Mouse (Mus musculus) ES-Bruce4 (cell line): ENCODE data around the gene Galns. TPM values are rescaled to one million over a fixed set of nuclear protein-coding genes. Genes with fewer than 3 reads are reported as not detected.

Source experiments
- H3K27ac ChIP-seq: 2 replicates; pipeline ENCODE4 v1.5.1; 2012; ENCODE audit warnings: low read length, inconsistent platforms; ENCODE audit not compliant: insufficient read depth
- H3K27me3 ChIP-seq: 2 replicates; pipeline ENCODE4 v1.6.1; 2012; ENCODE audit warnings: mild to moderate bottlenecking, low read length, inconsistent platforms; ENCODE audit not compliant: control insufficient read depth, poor library complexity, insufficient read depth, severe bottlenecking
- H3K36me3 ChIP-seq: 2 replicates; pipeline ENCODE4 v1.6.1; 2012; ENCODE audit warnings: inconsistent platforms, mild to moderate bottlenecking, low read length, moderate library complexity; ENCODE audit not compliant: control insufficient read depth, poor library complexity, insufficient read depth, severe bottlenecking
- H3K4me1 ChIP-seq: one replicate; pipeline ENCODE4 v1.8.1; 2011; ENCODE audit warnings: low read length; ENCODE audit not compliant: control insufficient read depth, insufficient read depth
- H3K4me3 ChIP-seq: 2 replicates; pipeline ENCODE4 v1.5.1; 2011; ENCODE audit warnings: low read depth, mild to moderate bottlenecking, low read length
- H3K9ac ChIP-seq: 2 replicates; pipeline ENCODE4 v1.6.1; 2012; ENCODE audit warnings: low read depth, mild to moderate bottlenecking, inconsistent platforms; ENCODE audit not compliant: poor library complexity, severe bottlenecking
- H3K9me3 ChIP-seq: replicated peaks from 2 replicates; pipeline ENCODE4 v1.6.1; 2012; ENCODE audit warnings: mild to moderate bottlenecking, low read length, inconsistent platforms; ENCODE audit not compliant: control insufficient read depth, poor library complexity, insufficient read depth, severe bottlenecking
- CTCF ChIP-seq: IDR thresholded peaks from one replicate; pipeline ENCODE4 v1.8.1; 2011; ENCODE audit warnings: low read depth, low read length
- EP300 ChIP-seq: IDR thresholded peaks from 2 replicates; pipeline ENCODE4 v1.6.1; 2011; ENCODE audit warnings: low read depth, low read length; ENCODE audit not compliant: insufficient read depth
- POLR2A ChIP-seq: IDR thresholded peaks from one replicate; pipeline ENCODE4 v1.8.1; 2011; ENCODE audit warnings: low read length; ENCODE audit not compliant: insufficient read depth
- polyA plus RNA-seq: library from polyadenylated mRNA; stranded (reverse); fragments of >200 nt; gene quantifications from 2 replicates; pipeline ENCODE4 v1.2.4, GENCODE M21; 2011; ENCODE audit warnings: low read depth; ENCODE audit not compliant: missing spikeins, insufficient read depth, insufficient read length

The Galns gene
- polyA plus RNA-seq, 1 experiment: 11.9 TPM

GRCm38 (mm10) chr8:122564363-122565352, 46.6 kb downstream of the Galns start:
- Histone ChIP-seq H3K36me3 (peaks cover 9% of the 10 kb centered on the region), H3K9me3 (no peaks in the 10 kb centered on the region), H3K4me3 (peak overlapping the region; percentile 51), H3K27me3 (no peaks in the 10 kb centered on the region), H3K27ac (peak overlapping the region; percentile 82), H3K9ac (peak overlapping the region; percentile 98), H3K4me1 (peaks cover 2% of the 10 kb centered on the region)
- TF ChIP-seq POLR2A: no peak

- no peaks in the 10 kb centered on the region for H3K27me3 ChIP-seq
- H3K9me3 ChIP-seq: no peaks in the 10 kb centered on the region
- H3K27ac ChIP-seq: no peak overlapping the region
- no peaks in the 10 kb centered on the region for H3K36me3 ChIP-seq
- H3K9ac ChIP-seq: no peak overlapping the region
- TF ChIP-seq CTCF (no peak), EP300 (no peak), POLR2A (no peak)
- no peak overlapping the region for H3K4me3 ChIP-seq
- peaks cover 3% of the 10 kb centered on the region for H3K4me1 ChIP-seq
These were observed 50.1 kb downstream of the Galns start for GRCm38 (mm10) chr8:122561199-122561598.

GRCm38 (mm10) chr8:122558671-122559349, 52.5 kb downstream of the Galns start:
- peaks cover 3% of the 10 kb centered on the region for H3K4me1 ChIP-seq
- peak overlapping the region; percentile 90 for H3K27ac ChIP-seq
- no peaks in the 10 kb centered on the region for H3K27me3 ChIP-seq
- H3K4me3 ChIP-seq: 0 out of 2 replicates have a peak overlapping the region, but pooled peaks have one; percentile 3
- H3K9me3 ChIP-seq: no peaks in the 10 kb centered on the region
- H3K36me3 ChIP-seq: no peaks in the 10 kb centered on the region
- 0 out of 2 replicates have a peak overlapping the region, but pooled peaks have one; percentile 3 for H3K9ac ChIP-seq
- no peak; the same call in 1 of the 2 replicates for TF ChIP-seq EP300
- peak; percentile 61 for TF ChIP-seq CTCF
- TF ChIP-seq POLR2A: peak; percentile 65

GRCm38 (mm10) chr8:122557248-122558038, 53.8 kb downstream of the Galns start:
- Histone ChIP-seq H3K36me3 (no peaks in the 10 kb centered on the region), H3K4me1 (peaks cover 3% of the 10 kb centered on the region), H3K9ac (peak overlapping the region; percentile 71), H3K4me3 (peak overlapping the region; percentile 47), H3K27ac (peak overlapping the region; percentile 88), H3K9me3 (no peaks in the 10 kb centered on the region), H3K27me3 (no peaks in the 10 kb centered on the region)
- TF ChIP-seq POLR2A (no peak), CTCF (no peak), EP300 (0 out of 2 replicates have a peak, but pooled peaks have one; percentile 20)

GRCm38 (mm10) chr8:122556030-122557009, 54.9 kb downstream of the Galns start:
- Histone ChIP-seq H3K27me3 (no peaks in the 10 kb centered on the region), H3K9ac (peak overlapping the region; percentile 71), H3K4me1 (peaks cover 3% of the 10 kb centered on the region), H3K9me3 (no peaks in the 10 kb centered on the region), H3K4me3 (peak overlapping the region; percentile 85), H3K27ac (peak overlapping the region; percentile 78), H3K36me3 (no peaks in the 10 kb centered on the region)
- TF ChIP-seq POLR2A (peak; percentile 81), CTCF (no peak), EP300 (0 out of 2 replicates have a peak, but pooled peaks have one; percentile 34)
